Mouse (Mus musculus) midbrain, embryonic 13.5 days (tissue): Measurements from ENCODE around the gene Fktn. TPM values are rescaled to one million over a fixed set of nuclear protein-coding genes. Genes with fewer than 3 reads are reported as not detected.
A peak's percentile ranks its signal among the peaks of the same experiment; 100 is the strongest.
"Not testable (repeated sequence)": the region's sequence is repeated elsewhere in the genome, so short reads cannot be mapped to it uniquely, and the experiment has no call there.

Experiments
- ATAC-seq: fragments of 200-750 bp; cut with Nextera tagmentation; 2 replicates; pipeline ENCODE4 v1.8.0; 2017; ENCODE audit warnings: mild to moderate bottlenecking, moderate TSS enrichment, moderate library complexity
- H3K27ac ChIP-seq: fragments of 300-500 bp; sonication (generic); 2 replicates; pipeline ENCODE4 v1.5.1; 2015; ENCODE audit warnings: inconsistent platforms, mild to moderate bottlenecking, moderate library complexity
- H3K27me3 ChIP-seq: fragments of 300-500 bp; sonication (generic); 2 replicates; pipeline ENCODE4 v1.6.1; 2015; ENCODE audit warnings: mild to moderate bottlenecking, inconsistent platforms
- H3K36me3 ChIP-seq: fragments of 300-500 bp; sonication (generic); 2 replicates; pipeline ENCODE4 v1.6.1; 2015; ENCODE audit warnings: mild to moderate bottlenecking, inconsistent platforms
- H3K4me1 ChIP-seq: fragments of 300-500 bp; sonication (generic); replicated peaks from 2 replicates; pipeline ENCODE4 v1.6.1; 2015; ENCODE audit warnings: inconsistent platforms
- H3K4me2 ChIP-seq: fragments of 300-500 bp; sonication (generic); replicated peaks from 2 replicates; pipeline ENCODE4 v1.6.1; 2015; ENCODE audit warnings: moderate library complexity, mild to moderate bottlenecking, inconsistent platforms
- H3K4me3 ChIP-seq: fragments of 300-500 bp; sonication (generic); replicated peaks from 2 replicates; pipeline ENCODE4 v1.5.1; 2015; ENCODE audit warnings: mild to moderate bottlenecking, inconsistent platforms
- H3K9ac ChIP-seq: fragments of 300-500 bp; sonication (generic); replicated peaks from 2 replicates; pipeline ENCODE4 v1.6.1; 2015; ENCODE audit warnings: mild to moderate bottlenecking, inconsistent platforms
- H3K9me3 ChIP-seq: fragments of 300-500 bp; sonication (generic); 2 replicates; pipeline ENCODE4 v1.6.1; 2016; ENCODE audit warnings: mild to moderate bottlenecking, inconsistent platforms
- WGBS: fragments of 180-500 bp; shearing (Covaris S2); methylation state at CpG from one replicate; pipeline ENCODE4 v1.1.7; 2015; 5-methylcytosine and 5-hydroxymethylcytosine counted together
- polyA plus RNA-seq: library from polyadenylated mRNA; unstranded; fragments of >200 nt; fragmentation: Nextera tagmentation; extraction: Ambion mirVana; gene quantifications from 2 replicates; pipeline ENCODE4 v1.2.1, GENCODE M21; 2015

Gene Fktn
- polyA plus RNA-seq, 1 experiment from 2014 or later = 23.5 TPM

GRCm38 (mm10) chr4:53803674-53804073 lies 89.9 kb downstream of the Fktn start:
- H3K4me2 ChIP-seq, H3K27me3 ChIP-seq, H3K9me3 ChIP-seq, H3K9ac ChIP-seq, H3K27ac ChIP-seq, H3K4me3 ChIP-seq, ATAC-seq, H3K4me1 ChIP-seq, H3K36me3 ChIP-seq: not testable (repeated sequence)
- WGBS = 88% methylated on average over 8 of the region's 8 CpGs

GRCm38 (mm10) chr4:53806428-53806827 lies 92.6 kb downstream of the Fktn start:
- H3K27ac ChIP-seq, H3K9ac ChIP-seq, H3K4me1 ChIP-seq, H3K27me3 ChIP-seq, ATAC-seq, H3K4me2 ChIP-seq, H3K9me3 ChIP-seq, H3K36me3 ChIP-seq, H3K4me3 ChIP-seq: not testable (repeated sequence)
- 83% methylated on average over 6 of the region's 6 CpGs for WGBS

GRCm38 (mm10) chr4:53818320-53818719 lies 104.5 kb downstream of the Fktn start:
- no peak overlapping the region for H3K4me3 ChIP-seq
- no peaks in the 10 kb centered on the region for H3K9me3 ChIP-seq
- no peak overlapping the region for H3K9ac ChIP-seq
- H3K27ac ChIP-seq = no peak overlapping the region
- no peak for ATAC-seq
- no peak overlapping the region for H3K4me2 ChIP-seq
- H3K36me3 ChIP-seq = no peaks in the 10 kb centered on the region
- WGBS = 80% methylated on average over 5 of the region's 5 CpGs
- no peaks in the 10 kb centered on the region for H3K27me3 ChIP-seq
- H3K4me1 ChIP-seq = no peaks in the 10 kb centered on the region

- no peaks in the 10 kb centered on the region for H3K27me3 ChIP-seq
- H3K4me2 ChIP-seq = no peak overlapping the region
- H3K9me3 ChIP-seq = no peaks in the 10 kb centered on the region
- 53% methylated on average over 6 of the region's 6 CpGs for WGBS
- ATAC-seq = no peak
- H3K36me3 ChIP-seq = no peaks in the 10 kb centered on the region
- H3K4me3 ChIP-seq = no peak overlapping the region
- peaks cover 12% of the 10 kb centered on the region for H3K4me1 ChIP-seq
- no peak overlapping the region for H3K27ac ChIP-seq
- no peak overlapping the region for H3K9ac ChIP-seq
These were observed 109.9 kb downstream of the Fktn start for GRCm38 (mm10) chr4:53823697-53824096.

- 73% methylated on average over 4 of the region's 4 CpGs for WGBS
- H3K4me1 ChIP-seq = peaks cover 16% of the 10 kb centered on the region
These were observed 111.0 kb downstream of the Fktn start for GRCm38 (mm10) chr4:53824831-53825230.

GRCm38 (mm10) chr4:53825821-53826605 lies 112.2 kb downstream of the Fktn start, which contains the start of gene Tmem38b:
TSS of gene Tmem38b (plus strand) at chr4:53826045.
- Histone ChIP-seq H3K4me3 (peak within 1 kb of the TSS; percentile 92), H3K36me3 (no peaks in the 10 kb centered on the region), H3K9ac (peak within 1 kb of the TSS; percentile 91), H3K27me3 (no peaks in the 10 kb centered on the region), H3K27ac (peak within 1 kb of the TSS; percentile 77), H3K4me2 (peak within 1 kb of the TSS; percentile 67), H3K4me1 (peaks cover 16% of the 10 kb centered on the region), H3K9me3 (no peaks in the 10 kb centered on the region)
- under 1% methylated on average over 55 of the region's 55 CpGs for whole genome bisulfite sequencing
- peak; percentile 96 for ATAC-seq

More at GRCm38 (mm10) chr4:53824831-53825230, 111.0 kb downstream of the Fktn start:
- no peak for ATAC-seq
- H3K4me2 ChIP-seq = no peak overlapping the region
- no peaks in the 10 kb centered on the region for H3K27me3 ChIP-seq
- no peaks in the 10 kb centered on the region for H3K36me3 ChIP-seq
- no peaks in the 10 kb centered on the region for H3K9me3 ChIP-seq
- no peak overlapping the region for H3K9ac ChIP-seq
- H3K4me3 ChIP-seq = no peak overlapping the region
- no peak overlapping the region for H3K27ac ChIP-seq

- Histone ChIP-seq H3K9ac (peak overlapping the region; percentile 91), H3K36me3 (no peaks in the 10 kb centered on the region), H3K27me3 (no peaks in the 10 kb centered on the region), H3K9me3 (no peaks in the 10 kb centered on the region), H3K4me3 (peak overlapping the region; percentile 92), H3K4me1 (peaks cover 16% of the 10 kb centered on the region), H3K27ac (no peak overlapping the region), H3K4me2 (peak overlapping the region; percentile 67)
- ATAC-seq = no peak
- WGBS = 8% methylated on average over 11 of the region's 11 CpGs
These were observed 112.9 kb downstream of the Fktn start for GRCm38 (mm10) chr4:53826641-53827248.

Other genes starting within 250 kb of the Fktn start
- gene Fsd1l, start 82.5 kb upstream of the Fktn start, polyA plus RNA-seq = 41.9 and 43.4 TPM in 2 replicates
- gene Tal2, start 65.7 kb downstream of the Fktn start, polyA plus RNA-seq = 30.1 and 35.7 TPM in 2 replicates
- 11.1 TPM in 2 replicates for gene Tmem38b, start 112.0 kb downstream of the Fktn start, polyA plus RNA-seq